Mouse (Mus musculus): ENCODE measurements around the gene Prrc2a. TPM values are rescaled to one million over a fixed set of nuclear protein-coding genes. Genes with fewer than 3 reads are reported as not detected.
A peak's percentile ranks its signal among the peaks of the same experiment; 100 is the strongest.

Prrc2a gene
- polyA plus RNA-seq, 1 experiment from 2014 or later, result 79.2 TPM

GRCm38 (mm10) chr17:35121871-35122303 lies 42.8 kb downstream of the Prrc2a start, which contains the start of gene Csnk2b:
Gene Csnk2b, minus strand, starts transcription at chr17:35122053.
- TF ChIP-seq CTCF (IDR thresholded peaks at IDR 0.05; ENCODE audit: low read depth), result peak; percentile 54
- peak within 1 kb of the TSS; percentile 98 for H3K4me3 ChIP-seq (replicated peaks; ENCODE audit: low read depth, low read length)
- under 1% methylated on average over 19 of the region's 19 CpGs for WGBS
- no peaks in the 10 kb centered on the region for H3K27me3 ChIP-seq (ENCODE audit: insufficient read depth, low read length)
- peak within 1 kb of the TSS; percentile 93 for H3K9ac ChIP-seq (ENCODE audit: low read depth, low read length)
- H3K4me1 ChIP-seq (replicated peaks; ENCODE audit: insufficient read depth, low read length), result peaks cover 10% of the 10 kb centered on the region
- H3K9me3 ChIP-seq (replicated peaks; ENCODE audit: low read length), result no peaks in the 10 kb centered on the region
- ATAC-seq (replicated peaks; ENCODE audit: low FRiP score, low read depth), result no peak
- H3K27ac ChIP-seq, result peak within 1 kb of the TSS; percentile 90
- peak within 1 kb of the TSS; percentile 88 for H3K4me2 ChIP-seq (ENCODE audit: low read length)
- peaks cover 18% of the 10 kb centered on the region for H3K36me3 ChIP-seq (ENCODE audit: insufficient read depth, low read length)
- DNase-seq (ENCODE audit: low spot score), result peak; percentile 91

GRCm38 (mm10) chr17:35121143-35121799 lies 43.4 kb downstream of the Prrc2a start, which contains the start of gene Gpank1:
Gene Gpank1, plus strand, starts transcription at chr17:35121455.
- TF ChIP-seq CTCF (IDR thresholded peaks at IDR 0.05; ENCODE audit: low read depth), result peak; percentile 13; the same call in 1 of the 2 replicates
- Histone ChIP-seq H3K9ac (ENCODE audit: low read depth, low read length) (peak within 1 kb of the TSS; percentile 93), H3K36me3 (ENCODE audit: insufficient read depth, low read length) (peaks cover 20% of the 10 kb centered on the region), H3K27ac (peak within 1 kb of the TSS; percentile 90), H3K4me2 (ENCODE audit: low read length) (peak within 1 kb of the TSS; percentile 88), H3K27me3 (ENCODE audit: insufficient read depth, low read length) (no peaks in the 10 kb centered on the region), H3K4me1 (replicated peaks; ENCODE audit: insufficient read depth, low read length) (peaks cover 5% of the 10 kb centered on the region), H3K9me3 (replicated peaks; ENCODE audit: low read length) (no peaks in the 10 kb centered on the region), H3K4me3 (replicated peaks; ENCODE audit: low read depth, low read length) (peak within 1 kb of the TSS; percentile 98)
- WGBS, result under 1% methylated on average over 50 of the region's 50 CpGs
- DNase-seq (ENCODE audit: low spot score), result peak; percentile 100
- ATAC-seq (replicated peaks; ENCODE audit: low FRiP score, low read depth), result peak; percentile 93

- H3K4me3 ChIP-seq (replicated peaks; ENCODE audit: low read depth, low read length), result peak overlapping the region; percentile 98
- peak overlapping the region; percentile 90 for H3K27ac ChIP-seq
- H3K9ac ChIP-seq (ENCODE audit: low read depth, low read length), result peak overlapping the region; percentile 93
- H3K9me3 ChIP-seq (replicated peaks; ENCODE audit: low read length), result no peaks in the 10 kb centered on the region
- H3K4me2 ChIP-seq (ENCODE audit: low read length), result peak overlapping the region; percentile 88
- peaks cover 5% of the 10 kb centered on the region for H3K4me1 ChIP-seq (replicated peaks; ENCODE audit: insufficient read depth, low read length)
- no peak for DNase-seq (ENCODE audit: low spot score)
- peaks cover 24% of the 10 kb centered on the region for H3K36me3 ChIP-seq (ENCODE audit: insufficient read depth, low read length)
- under 1% methylated on average over 33 of the region's 33 CpGs for WGBS
- H3K27me3 ChIP-seq (ENCODE audit: insufficient read depth, low read length), result no peaks in the 10 kb centered on the region
- ATAC-seq (replicated peaks; ENCODE audit: low FRiP score, low read depth), result peak; percentile 4
- no peak for TF ChIP-seq CTCF (IDR thresholded peaks at IDR 0.05; ENCODE audit: low read depth)
Measured at GRCm38 (mm10) chr17:35120745-35121142, 44.0 kb downstream of the Prrc2a start.

GRCm38 (mm10) chr17:35115046-35116019 lies 49.4 kb downstream of the Prrc2a start, which contains the start of gene Ly6g5b:
Gene Ly6g5b, minus strand, starts transcription at chr17:35115428.
- no peak within 1 kb of the TSS for H3K4me3 ChIP-seq (replicated peaks; ENCODE audit: low read depth, low read length)
- ATAC-seq (replicated peaks; ENCODE audit: low FRiP score, low read depth) (no peak), DNase-seq (ENCODE audit: low spot score) (peak; percentile 70)
- H3K9me3 ChIP-seq (replicated peaks; ENCODE audit: low read length), result no peaks in the 10 kb centered on the region
- H3K27me3 ChIP-seq (ENCODE audit: insufficient read depth, low read length), result no peaks in the 10 kb centered on the region
- no peak within 1 kb of the TSS for H3K4me2 ChIP-seq (ENCODE audit: low read length)
- no peak within 1 kb of the TSS for H3K27ac ChIP-seq
- no peak within 1 kb of the TSS for H3K9ac ChIP-seq (ENCODE audit: low read depth, low read length)
- WGBS, result 86% methylated on average over 8 of the region's 8 CpGs
- peaks cover 39% of the 10 kb centered on the region for H3K36me3 ChIP-seq (ENCODE audit: insufficient read depth, low read length)
- peak; percentile 66 for TF ChIP-seq CTCF (IDR thresholded peaks at IDR 0.05; ENCODE audit: low read depth)
- no peaks in the 10 kb centered on the region; the same call in 1 of the 2 replicates for H3K4me1 ChIP-seq (replicated peaks; ENCODE audit: insufficient read depth, low read length)

- Histone ChIP-seq H3K36me3 (ENCODE audit: insufficient read depth, low read length) (peaks cover 21% of the 10 kb centered on the region; the same call in 1 of the 2 replicates), H3K9ac (ENCODE audit: low read depth, low read length) (no peak overlapping the region), H3K27me3 (ENCODE audit: insufficient read depth, low read length) (no peaks in the 10 kb centered on the region), H3K27ac (no peak overlapping the region), H3K9me3 (replicated peaks; ENCODE audit: low read length) (no peaks in the 10 kb centered on the region), H3K4me2 (ENCODE audit: low read length) (no peak overlapping the region), H3K4me3 (replicated peaks; ENCODE audit: low read depth, low read length) (no peak overlapping the region), H3K4me1 (replicated peaks; ENCODE audit: insufficient read depth, low read length) (no peaks in the 10 kb centered on the region)
- no peak for ATAC-seq (replicated peaks; ENCODE audit: low FRiP score, low read depth)
- no peak for DNase-seq (ENCODE audit: low spot score)
- 79% methylated on average over 9 of the region's 9 CpGs for WGBS
- TF ChIP-seq CTCF (IDR thresholded peaks at IDR 0.05; ENCODE audit: low read depth), result no peak
Measured at GRCm38 (mm10) chr17:35111774-35112173, 52.9 kb downstream of the Prrc2a start.

- H3K9me3 ChIP-seq (replicated peaks; ENCODE audit: low read length), result no peaks in the 10 kb centered on the region
- no peaks in the 10 kb centered on the region for H3K27me3 ChIP-seq (ENCODE audit: insufficient read depth, low read length)
- no peak within 1 kb of the TSS for H3K9ac ChIP-seq (ENCODE audit: low read depth, low read length)
- DNase-seq (ENCODE audit: low spot score), result no peak
- TF ChIP-seq CTCF (IDR thresholded peaks at IDR 0.05; ENCODE audit: low read depth), result no peak
- no peak within 1 kb of the TSS for H3K4me2 ChIP-seq (ENCODE audit: low read length)
- peaks cover 3% of the 10 kb centered on the region; the same call in 1 of the 2 replicates for H3K4me1 ChIP-seq (replicated peaks; ENCODE audit: insufficient read depth, low read length)
- H3K27ac ChIP-seq, result no peak within 1 kb of the TSS
- 0 out of 2 replicates have a peak, but pooled peaks cover 4% of the 10 kb centered on the region for H3K36me3 ChIP-seq (ENCODE audit: insufficient read depth, low read length)
- no peak within 1 kb of the TSS for H3K4me3 ChIP-seq (replicated peaks; ENCODE audit: low read depth, low read length)
- ATAC-seq (replicated peaks; ENCODE audit: low FRiP score, low read depth), result no peak
- 78% methylated on average over 6 of the region's 6 CpGs for WGBS
Measured at GRCm38 (mm10) chr17:35108097-35108496, 56.6 kb downstream of the Prrc2a start, which contains the start of gene Ly6g5c. Gene Ly6g5c, plus strand, starts transcription at chr17:35108279.
